Mouse (Mus musculus) heart, embryonic 16.5 days (tissue): ENCODE data around the gene Zmynd10. TPM values are rescaled to one million over a fixed set of nuclear protein-coding genes. Genes with fewer than 3 reads are reported as not detected.
A peak's percentile ranks its signal among the peaks of the same experiment; 100 is the strongest.

Experiments
- ATAC-seq: fragments of 200-750 bp; cut with Nextera tagmentation; replicated peaks from 2 replicates; pipeline ENCODE4 v1.8.0; 2017; ENCODE audit warnings: moderate number of reproducible peaks; ENCODE audit not compliant: insufficient read depth, low FRiP score; ENCODE audit errors: extremely low read depth
- H3K27ac ChIP-seq: fragments of 300-500 bp; sonication (generic); 2 replicates; pipeline ENCODE4 v1.5.1; 2014; ENCODE audit warnings: mild to moderate bottlenecking, low read length, control low read depth, moderate library complexity
- H3K27me3 ChIP-seq: fragments of 300-500 bp; sonication (generic); 2 replicates; pipeline ENCODE4 v1.6.1; 2014; ENCODE audit warnings: low read length, mixed read lengths; ENCODE audit not compliant: control insufficient read depth, insufficient read depth
- H3K36me3 ChIP-seq: fragments of 300-500 bp; sonication (generic); 2 replicates; pipeline ENCODE4 v1.6.1; 2014; ENCODE audit not compliant: control insufficient read depth, insufficient read depth
- H3K4me1 ChIP-seq: fragments of 300-500 bp; sonication (generic); 2 replicates; pipeline ENCODE4 v1.6.1; 2014; ENCODE audit warnings: low read length, mixed read lengths; ENCODE audit not compliant: control insufficient read depth, insufficient read depth
- H3K4me2 ChIP-seq: fragments of 300-500 bp; sonication (generic); 2 replicates; pipeline ENCODE4 v1.6.1; 2014; ENCODE audit warnings: low read depth, mild to moderate bottlenecking, control low read depth, low read length
- H3K4me3 ChIP-seq: fragments of 300-500 bp; sonication (generic); 2 replicates; pipeline ENCODE4 v1.5.1; 2014; ENCODE audit warnings: mild to moderate bottlenecking, control low read depth, low read length
- H3K9ac ChIP-seq: fragments of 300-500 bp; sonication (generic); 2 replicates; pipeline ENCODE4 v1.6.1; 2014; ENCODE audit warnings: low read length, control low read depth
- H3K9me3 ChIP-seq: fragments of 300-500 bp; sonication (generic); replicated peaks from 2 replicates; pipeline ENCODE4 v1.6.1; 2016; ENCODE audit warnings: low read length; ENCODE audit not compliant: control insufficient read depth
- WGBS: fragments of 180-500 bp; shearing (Covaris S2); extraction: QIAGEN DNeasy Blood & Tissue Kit; methylation state at CpG from one replicate; pipeline ENCODE4 v1.1.7; 2014; 5-methylcytosine and 5-hydroxymethylcytosine counted together
- polyA plus RNA-seq: library from polyadenylated mRNA; unstranded; fragments of >200 nt; fragmentation: Nextera tagmentation; extraction: Ambion mirVana; gene quantifications from 2 replicates; pipeline ENCODE4 v1.2.1, GENCODE M21; 2015

The Zmynd10 gene
- polyA plus RNA-seq, 1 experiment from 2014 or later: 1.7 TPM

DNA sequence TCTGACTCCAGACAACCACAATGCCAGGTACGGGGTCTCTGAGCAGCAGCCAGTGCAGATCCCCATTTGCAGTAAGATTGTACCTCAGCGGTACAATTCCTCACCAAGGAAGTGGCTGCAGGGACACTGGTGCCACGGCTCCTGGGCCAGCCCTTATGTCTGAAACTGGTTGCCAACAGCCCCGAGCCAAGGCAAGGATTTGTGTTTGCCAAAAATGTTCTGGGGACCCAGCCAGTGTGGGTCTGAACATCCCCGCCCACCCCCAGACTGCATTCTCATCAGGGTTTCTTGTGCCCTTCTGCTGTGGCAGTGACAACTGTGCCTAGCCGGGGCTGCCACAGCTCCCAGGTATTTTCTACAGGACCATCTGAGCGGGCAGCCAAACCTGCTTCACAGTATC lies 8.9 kb upstream of the Zmynd10 start:
- Histone ChIP-seq H3K9ac (no peak overlapping the region), H3K27me3 (no peaks in the 10 kb centered on the region), H3K4me2 (no peak overlapping the region), H3K36me3 (peaks cover 21% of the 10 kb centered on the region), H3K27ac (no peak overlapping the region), H3K4me1 (peaks cover 35% of the 10 kb centered on the region), H3K9me3 (no peaks in the 10 kb centered on the region), H3K4me3 (no peak overlapping the region)
- 89% methylated on average over 7 of the region's 7 CpGs for WGBS
- ATAC-seq: no peak

DNA sequence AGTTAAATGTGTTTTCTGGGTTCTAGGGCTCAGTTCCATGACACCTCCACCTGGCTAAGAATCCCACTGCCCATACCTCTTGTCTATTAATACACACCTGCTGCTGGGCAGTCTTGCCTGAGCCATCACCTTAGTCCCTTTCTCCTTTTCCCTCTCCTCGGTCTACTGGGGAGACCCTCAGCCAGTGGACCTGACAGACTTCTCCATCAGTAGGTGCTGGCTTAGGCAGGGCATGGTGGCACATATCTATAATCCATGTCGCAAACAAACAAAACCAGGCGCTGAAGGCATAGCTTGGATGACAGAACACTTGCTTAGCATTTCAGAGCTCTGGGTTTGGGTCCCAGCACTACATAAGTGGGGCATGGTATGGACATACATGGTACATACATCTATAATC lies 8.4 kb upstream of the Zmynd10 start:
- H3K4me1 ChIP-seq: peaks cover 35% of the 10 kb centered on the region
- H3K36me3 ChIP-seq: peaks cover 21% of the 10 kb centered on the region
- 88% methylated on average over 3 of the region's 3 CpGs for WGBS
- no peak for ATAC-seq
- no peak overlapping the region for H3K9ac ChIP-seq
- H3K9me3 ChIP-seq: no peaks in the 10 kb centered on the region
- no peak overlapping the region for H3K4me2 ChIP-seq
- H3K27ac ChIP-seq: no peak overlapping the region
- no peaks in the 10 kb centered on the region for H3K27me3 ChIP-seq
- no peak overlapping the region for H3K4me3 ChIP-seq

DNA sequence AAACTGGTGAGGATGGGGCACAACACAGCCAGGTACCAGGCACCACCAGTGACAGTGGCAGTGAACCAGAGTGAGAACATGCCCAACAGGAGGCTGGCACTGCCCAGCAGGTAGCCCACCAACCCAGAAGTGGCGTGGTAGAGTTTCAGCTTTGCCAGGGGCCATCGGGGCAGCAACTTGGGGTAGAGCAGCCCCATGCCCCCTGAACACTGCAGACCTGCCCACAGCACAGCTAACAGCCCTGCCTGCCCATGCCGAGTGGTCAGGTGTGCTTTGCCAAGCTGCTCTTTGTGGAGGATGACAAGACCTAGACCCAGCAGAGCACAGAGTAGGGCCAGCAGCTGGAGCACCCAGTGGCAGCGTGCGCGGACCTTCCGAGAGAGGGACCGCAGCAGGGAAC lies 7.2 kb upstream of the Zmynd10 start:
- no peak overlapping the region for H3K4me2 ChIP-seq

DNA sequence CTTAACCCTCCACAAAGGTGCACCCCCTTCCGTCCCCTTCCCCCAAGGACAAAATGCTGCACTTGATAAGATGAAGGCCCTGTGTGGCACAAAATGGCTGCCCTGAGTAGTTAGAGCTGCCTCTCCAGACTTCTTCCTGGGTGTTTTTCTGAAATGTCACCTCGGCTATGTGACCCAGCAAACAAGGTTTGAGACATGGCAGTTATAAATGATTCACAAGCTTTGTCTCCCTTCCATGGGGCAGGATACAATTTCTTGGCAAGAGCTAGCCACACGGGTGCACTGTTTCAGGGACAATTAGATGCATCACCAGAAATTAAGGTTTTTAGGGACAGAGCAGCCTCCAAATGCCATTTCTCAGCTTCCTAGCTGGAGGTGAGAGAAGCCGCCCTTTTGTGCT lies 6.7 kb upstream of the Zmynd10 start:
- no peaks in the 10 kb centered on the region for H3K9me3 ChIP-seq
- H3K27me3 ChIP-seq: no peaks in the 10 kb centered on the region
- ATAC-seq: no peak
- no peak overlapping the region for H3K9ac ChIP-seq
- no peak overlapping the region for H3K27ac ChIP-seq
- H3K4me2 ChIP-seq: no peak overlapping the region
- 70% methylated on average over 4 of the region's 4 CpGs for WGBS
- H3K4me3 ChIP-seq: no peak overlapping the region
- H3K36me3 ChIP-seq: peaks cover 30% of the 10 kb centered on the region
- H3K4me1 ChIP-seq: peaks cover 34% of the 10 kb centered on the region

More for the DNA sequence above, 7.2 kb upstream of the Zmynd10 start:
- H3K36me3 ChIP-seq: peaks cover 30% of the 10 kb centered on the region
- no peak overlapping the region for H3K27ac ChIP-seq
- WGBS: 87% methylated on average over 8 of the region's 8 CpGs
- H3K4me3 ChIP-seq: no peak overlapping the region
- no peak overlapping the region for H3K9ac ChIP-seq
- H3K27me3 ChIP-seq: no peaks in the 10 kb centered on the region
- peaks cover 35% of the 10 kb centered on the region for H3K4me1 ChIP-seq
- no peaks in the 10 kb centered on the region for H3K9me3 ChIP-seq
- ATAC-seq: no peak

DNA sequence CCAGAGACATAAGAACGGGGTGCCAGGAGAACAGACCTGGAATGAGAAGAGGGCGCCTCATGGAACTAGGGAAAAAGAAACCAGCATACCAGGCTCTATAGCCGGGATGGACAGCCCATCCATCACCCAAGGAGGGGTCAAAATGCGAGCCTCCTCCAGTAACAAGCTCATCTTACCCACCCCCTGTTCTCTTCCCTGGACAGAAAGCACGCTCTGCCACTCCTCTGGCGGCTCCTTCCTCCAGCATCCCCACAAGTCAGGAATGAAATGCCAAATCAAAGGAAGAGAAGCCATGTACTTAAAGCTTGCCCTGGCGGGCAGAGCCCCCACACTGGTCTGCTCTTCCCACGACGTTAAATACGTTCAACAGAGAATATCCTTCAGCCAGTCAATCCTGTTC lies 6.1 kb upstream of the Zmynd10 start:
- peak overlapping the region; percentile 90 for H3K9ac ChIP-seq
- peaks cover 28% of the 10 kb centered on the region for H3K4me1 ChIP-seq
- peak overlapping the region; percentile 92 for H3K4me3 ChIP-seq
- H3K27me3 ChIP-seq: no peaks in the 10 kb centered on the region
- no peaks in the 10 kb centered on the region for H3K9me3 ChIP-seq
- ATAC-seq: no peak
- H3K36me3 ChIP-seq: peaks cover 30% of the 10 kb centered on the region
- H3K27ac ChIP-seq: no peak overlapping the region
- 30% methylated on average over 10 of the region's 10 CpGs for whole genome bisulfite sequencing
- peak overlapping the region; percentile 99 for H3K4me2 ChIP-seq

DNA sequence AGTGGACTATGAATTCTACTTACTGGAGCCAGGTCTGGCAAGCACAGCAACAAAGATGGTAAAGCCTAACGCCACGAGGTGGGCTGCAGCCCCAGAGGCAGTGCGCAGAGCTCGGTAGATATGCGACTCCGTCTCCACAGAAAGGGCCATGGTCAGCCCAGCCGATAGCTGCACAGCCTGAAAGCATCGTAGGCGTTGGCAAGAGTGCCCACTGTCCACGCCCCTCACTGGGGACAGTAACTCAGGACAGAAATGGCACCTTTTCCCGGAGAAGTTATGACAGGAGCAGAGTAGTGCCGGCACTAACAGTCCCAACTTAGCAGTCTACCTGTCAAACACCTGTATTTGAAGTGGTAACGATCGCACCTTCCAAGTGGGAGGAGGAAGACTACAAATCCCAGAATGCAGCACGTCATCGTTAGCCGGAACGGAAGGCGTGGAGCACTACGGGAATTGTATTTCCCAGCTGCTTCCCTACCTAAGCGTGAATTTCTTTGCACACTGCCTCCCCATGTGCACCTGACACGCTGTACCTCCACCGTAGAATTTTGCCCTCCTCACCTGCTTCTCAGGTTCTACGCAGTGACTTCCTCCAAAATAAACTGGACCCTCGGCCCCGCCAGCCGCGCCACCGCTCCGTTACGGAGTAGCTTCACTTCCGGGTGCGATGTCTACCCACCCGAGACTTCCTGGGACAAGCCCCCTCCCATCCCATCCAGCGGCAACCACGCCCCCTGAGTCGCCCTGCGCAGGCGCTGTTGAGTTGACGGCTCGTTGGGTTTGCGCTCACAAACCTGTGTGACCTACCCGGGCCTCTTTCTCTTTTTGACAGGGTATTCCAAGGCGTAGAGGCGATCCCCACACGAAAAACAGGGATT lies 5.4 kb upstream of the Zmynd10 start, which contains the start of the genes Cyb561d2 and Nprl2:
Gene Cyb561d2 (minus strand): TSS at position 720 of the 878 bp plus-strand sequence.
Gene Nprl2 (plus strand): TSS at position 753 of the 878 bp plus-strand sequence.
- peaks cover 30% of the 10 kb centered on the region for H3K36me3 ChIP-seq
- peak within 1 kb of the TSS; percentile 90 for H3K9ac ChIP-seq
- no peaks in the 10 kb centered on the region for H3K9me3 ChIP-seq
- H3K4me1 ChIP-seq: peaks cover 28% of the 10 kb centered on the region
- H3K4me2 ChIP-seq: peak within 1 kb of the TSS; percentile 99
- under 1% methylated on average over 46 of the region's 46 CpGs for WGBS
- peak within 1 kb of the TSS; percentile 92 for H3K4me3 ChIP-seq
- peak; percentile 88 for ATAC-seq
- H3K27ac ChIP-seq: peak within 1 kb of the TSS; percentile 74
- no peaks in the 10 kb centered on the region for H3K27me3 ChIP-seq

DNA sequence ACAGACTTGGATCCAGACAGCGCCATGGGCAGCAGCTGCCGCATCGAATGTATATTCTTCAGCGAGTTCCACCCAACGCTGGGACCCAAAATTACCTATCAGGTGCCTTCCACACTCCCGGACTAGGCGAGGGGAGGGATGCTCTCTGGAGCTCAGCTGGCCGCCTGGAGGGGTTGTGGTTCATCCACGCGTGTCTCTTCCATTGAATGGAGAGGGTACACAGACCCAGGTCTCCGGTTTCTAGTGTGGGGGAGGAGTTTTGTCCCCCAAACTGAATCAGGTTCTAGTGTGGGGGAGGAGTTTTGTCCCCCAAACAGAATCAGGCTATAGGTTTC lies 4.8 kb upstream of the Zmynd10 start:
- WGBS: 2% methylated on average over 11 of the region's 11 CpGs
- peak overlapping the region; percentile 90 for H3K9ac ChIP-seq
- H3K4me1 ChIP-seq: peaks cover 29% of the 10 kb centered on the region
- H3K4me2 ChIP-seq: peak overlapping the region; percentile 99
- peak overlapping the region; percentile 59; the same call in 1 of the 2 replicates for H3K27ac ChIP-seq
- no peak; the same call in 1 of the 2 replicates for ATAC-seq
- peaks cover 30% of the 10 kb centered on the region for H3K36me3 ChIP-seq
- H3K9me3 ChIP-seq: no peaks in the 10 kb centered on the region
- H3K4me3 ChIP-seq: peak overlapping the region; percentile 92
- H3K27me3 ChIP-seq: no peaks in the 10 kb centered on the region

DNA sequence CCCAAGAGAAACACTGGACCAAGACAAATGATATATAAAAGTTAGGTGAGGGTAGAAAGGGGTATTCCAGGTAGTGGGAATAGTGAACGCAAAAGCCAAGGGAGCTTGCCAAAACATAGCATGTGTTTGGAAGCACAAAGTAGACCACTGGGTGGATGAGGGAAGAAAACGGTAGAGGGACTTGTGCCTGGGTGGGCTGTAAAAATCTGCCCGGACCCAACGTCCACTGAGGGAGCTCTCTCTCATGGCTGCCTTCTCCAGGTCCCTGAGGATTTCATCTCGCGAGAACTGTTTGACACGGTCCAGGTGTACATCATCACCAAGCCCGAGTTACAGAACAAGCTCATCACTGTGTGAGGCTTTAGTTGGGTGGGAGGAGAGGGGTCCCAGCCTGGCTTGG lies 4.4 kb upstream of the Zmynd10 start:
- 38% methylated on average over 8 of the region's 8 CpGs for WGBS
- H3K4me2 ChIP-seq: peak overlapping the region; percentile 99
- H3K27me3 ChIP-seq: no peaks in the 10 kb centered on the region
- H3K27ac ChIP-seq: no peak overlapping the region
- H3K4me1 ChIP-seq: peaks cover 30% of the 10 kb centered on the region
- no peak for ATAC-seq
- peak overlapping the region; percentile 90 for H3K9ac ChIP-seq
- peaks cover 28% of the 10 kb centered on the region for H3K36me3 ChIP-seq
- peak overlapping the region; percentile 92 for H3K4me3 ChIP-seq
- no peaks in the 10 kb centered on the region for H3K9me3 ChIP-seq

DNA sequence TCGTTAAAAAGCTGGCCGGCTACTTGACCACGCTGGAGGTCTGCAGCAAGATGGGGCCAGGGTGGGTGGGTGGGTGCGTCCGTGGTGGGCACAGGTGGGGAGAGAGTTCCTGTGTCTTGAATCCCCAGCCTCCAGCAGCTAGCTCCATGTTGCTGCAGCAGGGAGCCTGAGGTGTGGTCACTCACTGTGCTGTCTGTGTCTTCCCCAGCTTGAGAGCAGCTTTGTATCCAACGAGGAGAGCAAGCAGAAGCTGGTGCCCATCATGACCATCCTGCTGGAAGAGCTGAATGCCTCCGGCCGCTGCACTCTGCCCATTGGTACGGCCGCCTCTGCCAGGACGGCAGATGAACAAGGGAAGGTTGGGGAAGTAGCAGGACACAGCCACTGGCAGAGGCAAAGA lies 3.8 kb upstream of the Zmynd10 start:
- ATAC-seq: no peak
- Histone ChIP-seq H3K27ac (no peak overlapping the region), H3K9me3 (no peaks in the 10 kb centered on the region), H3K36me3 (peaks cover 22% of the 10 kb centered on the region), H3K9ac (no peak overlapping the region), H3K4me3 (no peak overlapping the region), H3K4me2 (no peak overlapping the region), H3K27me3 (no peaks in the 10 kb centered on the region), H3K4me1 (peaks cover 30% of the 10 kb centered on the region)
- WGBS: 84% methylated on average over 11 of the region's 11 CpGs
